Mouse (Mus musculus) CH12.LX (cell line): ENCODE data around the gene Aire. TPM values are rescaled to one million over a fixed set of nuclear protein-coding genes. Genes with fewer than 3 reads are reported as not detected.

ENCODE experiments used
- DNase-seq: peaks from one replicate; pipeline ENCODE4 v3.0.0-alpha.2; 2013; ENCODE audit errors: extremely low read depth
- H3K27ac ChIP-seq: 2 replicates; pipeline ENCODE4 v1.5.1; 2012; ENCODE audit warnings: low read depth, mild to moderate bottlenecking, control low read depth, moderate library complexity; ENCODE audit not compliant: insufficient read depth
- H3K27me3 ChIP-seq: replicated peaks from 2 replicates; pipeline ENCODE3; 2012; ENCODE audit warnings: inconsistent platforms
- H3K36me3 ChIP-seq, 2 experiments: replicated peaks in 1 of 2; 2 replicates each; pipeline versions ENCODE3 to v1.6.1; 2012; ENCODE audit warnings: inconsistent platforms in 1 of 2, low read length in 1 of 2, mild to moderate bottlenecking in 1 of 2, mixed read lengths in 1 of 2, moderate library complexity in 1 of 2; ENCODE audit not compliant: control insufficient read depth in 1 of 2, insufficient read depth in 1 of 2
- H3K4me1 ChIP-seq, 2 experiments: 2 replicates each; pipeline ENCODE4 v1.6.1; 2012; ENCODE audit warnings: inconsistent platforms in 1 of 2, moderate library complexity in 1 of 2; ENCODE audit not compliant: insufficient read depth in 2 of 2, control insufficient read depth in 1 of 2
- H3K4me2 ChIP-seq: 2 replicates; pipeline ENCODE4 v1.6.1; 2012; ENCODE audit warnings: low read depth, mild to moderate bottlenecking, control low read depth; ENCODE audit not compliant: poor library complexity, insufficient read depth, severe bottlenecking
- H3K4me3 ChIP-seq, 3 experiments: fragments of 150-350 bp in 1 of 3; sonication (generic) in 1 of 3; replicated peaks in 1 of 3; 2 replicates each; pipeline versions ENCODE3 to v1.5.1; 2011 to 2012; ENCODE audit warnings: low read depth in 2 of 3, low read length in 2 of 3, mild to moderate bottlenecking in 2 of 3, moderate library complexity in 2 of 3, control low read depth in 1 of 3, improper control_type of control experiment in 1 of 3, inconsistent platforms in 1 of 3, mixed read lengths in 1 of 3; ENCODE audit not compliant: poor library complexity in 1 of 3
- H3K79me2 ChIP-seq: replicated peaks from 2 replicates; pipeline ENCODE4 v1.6.1; 2012; ENCODE audit warnings: mild to moderate bottlenecking, moderate library complexity; ENCODE audit not compliant: control insufficient read depth, poor library complexity, insufficient read depth, severe bottlenecking; ENCODE audit errors: extremely low read depth
- H3K9ac ChIP-seq: 2 replicates; pipeline ENCODE4 v1.6.1; 2012; ENCODE audit warnings: low read depth, mild to moderate bottlenecking, control low read depth, moderate library complexity; ENCODE audit not compliant: insufficient read depth
- H3K9me3 ChIP-seq: replicated peaks from 2 replicates; pipeline ENCODE3; 2012; ENCODE audit warnings: low read length, inconsistent platforms, mixed read lengths
- BHLHE40 ChIP-seq: IDR thresholded peaks from 2 replicates; pipeline ENCODE4 v1.6.1; 2011; ENCODE audit warnings: mild to moderate bottlenecking, low read depth, low read length, improper control_type of control experiment
- CHD1 ChIP-seq: IDR thresholded peaks from 2 replicates; pipeline ENCODE4 v1.6.1; 2012; ENCODE audit warnings: low read depth, low read length, improper control_type of control experiment, inconsistent platforms
- CHD2 ChIP-seq: IDR thresholded peaks from 2 replicates; pipeline ENCODE4 v1.6.1; 2011; ENCODE audit warnings: low read length, improper control_type of control experiment
- CTCF ChIP-seq, 2 experiments: IDR thresholded peaks in 1 of 2; conservative IDR thresholded peaks in 1 of 2; 2 replicates each; pipeline ENCODE4 v1.5.1; 2011 to 2012; ENCODE audit warnings: low read depth in 2 of 2, low read length in 2 of 2, improper control_type of control experiment in 1 of 2, inconsistent platforms in 1 of 2, mild to moderate bottlenecking in 1 of 2, moderate library complexity in 1 of 2
- E2F4 ChIP-seq: IDR thresholded peaks from 2 replicates; pipeline ENCODE4 v1.6.1; 2011; ENCODE audit warnings: low read depth, low read length, improper control_type of control experiment; ENCODE audit not compliant: insufficient replicate concordance
- ETS1 ChIP-seq: conservative IDR thresholded peaks from 2 replicates; pipeline ENCODE4 v1.6.1; 2012; ENCODE audit warnings: low read depth, mild to moderate bottlenecking, inconsistent platforms, low read length, improper control_type of control experiment, moderate library complexity
- GABPA ChIP-seq: IDR thresholded peaks from 2 replicates; pipeline ENCODE4 v1.6.1; 2012; ENCODE audit warnings: low read depth, low read length, improper control_type of control experiment, inconsistent platforms; ENCODE audit not compliant: insufficient replicate concordance
- HCFC1 ChIP-seq: IDR thresholded peaks from 2 replicates; pipeline ENCODE4 v1.6.1; 2012; ENCODE audit warnings: low read depth, mild to moderate bottlenecking, inconsistent platforms, low read length, improper control_type of control experiment
- IRF4 ChIP-seq: IDR thresholded peaks from 2 replicates; pipeline ENCODE4 v1.6.1; 2014; ENCODE audit warnings: low read depth, mild to moderate bottlenecking, inconsistent platforms, low read length, improper control_type of control experiment
- KAT2A ChIP-seq: IDR thresholded peaks from 2 replicates; pipeline ENCODE4 v1.6.1; 2012; ENCODE audit warnings: low read length, improper control_type of control experiment, inconsistent platforms; ENCODE audit not compliant: insufficient replicate concordance
- MEF2A ChIP-seq: IDR thresholded peaks from 2 replicates; pipeline ENCODE4 v1.6.1; 2014; ENCODE audit warnings: low read depth, mild to moderate bottlenecking, inconsistent platforms, low read length, improper control_type of control experiment, borderline replicate concordance
- MXI1 ChIP-seq: IDR thresholded peaks from 2 replicates; pipeline ENCODE4 v1.6.1; 2011; ENCODE audit warnings: mild to moderate bottlenecking, low read depth, low read length, improper control_type of control experiment
- NELFE ChIP-seq: IDR thresholded peaks from 2 replicates; pipeline ENCODE4 v1.6.1; 2011; ENCODE audit warnings: low read depth, low read length, improper control_type of control experiment
- NRF1 ChIP-seq: IDR thresholded peaks from 2 replicates; pipeline ENCODE4 v1.6.1; 2014; ENCODE audit warnings: low read depth, mild to moderate bottlenecking, inconsistent platforms, low read length, improper control_type of control experiment, moderate library complexity
- POLR2A ChIP-seq: IDR thresholded peaks from 2 replicates; pipeline ENCODE4 v1.6.1; 2011; ENCODE audit warnings: low read depth, mild to moderate bottlenecking, improper control_type of control experiment, low read length
- RAD21 ChIP-seq: IDR thresholded peaks from 2 replicates; pipeline ENCODE4 v1.6.1; 2011; ENCODE audit warnings: low read depth, mild to moderate bottlenecking, low read length, improper control_type of control experiment, moderate library complexity
- RCOR1 ChIP-seq: conservative IDR thresholded peaks from 2 replicates; pipeline ENCODE4 v1.6.1; 2012; ENCODE audit warnings: low read depth, mild to moderate bottlenecking, inconsistent platforms, low read length, improper control_type of control experiment
- USF1 ChIP-seq: IDR thresholded peaks from 2 replicates; pipeline ENCODE4 v1.6.1; 2014; ENCODE audit warnings: low read depth, mild to moderate bottlenecking, inconsistent platforms, low read length, improper control_type of control experiment
- ZC3H11A ChIP-seq: IDR thresholded peaks from 2 replicates; pipeline ENCODE4 v1.6.1; 2012; ENCODE audit warnings: low read depth, mild to moderate bottlenecking, inconsistent platforms, low read length, improper control_type of control experiment
- ZMIZ1 ChIP-seq: IDR thresholded peaks from 2 replicates; pipeline ENCODE4 v1.6.1; 2012; ENCODE audit warnings: low read depth, mild to moderate bottlenecking, inconsistent platforms, low read length, improper control_type of control experiment
- ZNF384 ChIP-seq: IDR thresholded peaks from 2 replicates; pipeline ENCODE4 v1.6.1; 2012; ENCODE audit warnings: low read depth, low read length, improper control_type of control experiment, inconsistent platforms
- dilution Hi-C: fragments of 300-500 bp; cut with MboI; formaldehyde crosslinking; loops from 2 replicates; pipeline ENCODE4 v1.14.3; 2020; ENCODE audit warnings: low sequenced_read_pairs; ENCODE audit not compliant: extremely low pct_unique_long_range_greater_than_20kb, extremely low pct_ligation_motif_present
- in situ Hi-C: fragments of 300-500 bp; cut with MboI; formaldehyde crosslinking; loops from 3 replicates; pipeline ENCODE4 v1.14.3; 2019; ENCODE audit warnings: low sequenced_read_pairs, low pct_ligation_motif_present, low pct_unique_long_range_greater_than_20kb, mixed read lengths
- polyA plus RNA-seq: library from polyadenylated mRNA; unstranded; fragments of >175 nt; gene quantifications from 2 replicates; pipeline ENCODE4 v1.2.1, GENCODE M21; 2012; ENCODE audit warnings: low read depth; ENCODE audit not compliant: insufficient read length
- total RNA-seq, 2 experiments: library from RNA; depleted of rRNA; stranded (reverse); fragments of 300-350 nt in 1 of 2; fragments of >200 nt in 1 of 2; gene quantifications; 2 replicates each; pipeline ENCODE4 v1.2.3; 2012 to 2014

The Aire gene
- total and polyA plus RNA-seq, 3 experiments = 0.16 to 0.17 TPM; not detected in 1

DNA sequence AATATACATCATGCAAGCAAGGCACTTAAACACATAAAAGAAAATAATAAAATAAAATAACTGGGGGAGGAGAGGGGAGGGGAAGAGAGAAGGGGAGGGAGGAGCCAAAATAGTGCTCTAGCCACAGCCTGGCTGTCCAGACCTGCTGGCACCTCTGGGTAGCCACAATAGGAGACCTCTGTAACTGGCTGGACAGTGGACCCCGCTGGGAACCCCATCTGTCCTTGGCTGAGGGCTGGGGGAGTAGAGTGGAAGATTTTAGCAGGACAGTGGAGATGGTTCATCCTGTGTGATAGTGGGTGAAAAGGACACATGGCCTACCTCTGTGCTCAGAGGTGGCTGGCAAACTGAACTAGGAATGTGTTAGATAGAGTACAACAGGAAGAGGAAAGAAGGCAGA, 1.1 kb upstream of the Aire start:
- Histone ChIP-seq H3K4me2 (no peak overlapping the region), H3K9me3 (no peaks in the 10 kb centered on the region), H3K36me3 (no peaks in the 10 kb centered on the region), H3K27ac (no peak overlapping the region), H3K9ac (no peak overlapping the region), H3K4me3 (no peak overlapping the region), H3K27me3 (peaks cover 23% of the 10 kb centered on the region), H3K4me1 (peaks cover 17 to 65% of the 10 kb centered on the region in 2 experiments), H3K79me2 (no peaks in the 10 kb centered on the region)
- dilution Hi-C loops (no loop called here), in situ Hi-C loops (loop anchor here (25.0 kb wide), 1 partner anchor 343 kb away; no protein-coding TSS in a partner anchor)
- DNase-seq = no peak
- TF ChIP-seq RCOR1 (no peak), POLR2A (no peak), GABPA (no peak), ETS1 (no peak), CTCF (conservative IDR thresholded peaks at IDR 0.05 in 1 of 2, IDR thresholded peaks at IDR 0.05 in 1 of 2; ENCODE audit: low read depth in 2 of 2, low read length in 2 of 2) (no peak), USF1 (no peak), NELFE (no peak), MEF2A (no peak), IRF4 (no peak), ZC3H11A (no peak), KAT2A (no peak), HCFC1 (no peak), BHLHE40 (no peak), CHD1 (no peak), NRF1 (no peak), ZNF384 (no peak), MXI1 (no peak)

DNA sequence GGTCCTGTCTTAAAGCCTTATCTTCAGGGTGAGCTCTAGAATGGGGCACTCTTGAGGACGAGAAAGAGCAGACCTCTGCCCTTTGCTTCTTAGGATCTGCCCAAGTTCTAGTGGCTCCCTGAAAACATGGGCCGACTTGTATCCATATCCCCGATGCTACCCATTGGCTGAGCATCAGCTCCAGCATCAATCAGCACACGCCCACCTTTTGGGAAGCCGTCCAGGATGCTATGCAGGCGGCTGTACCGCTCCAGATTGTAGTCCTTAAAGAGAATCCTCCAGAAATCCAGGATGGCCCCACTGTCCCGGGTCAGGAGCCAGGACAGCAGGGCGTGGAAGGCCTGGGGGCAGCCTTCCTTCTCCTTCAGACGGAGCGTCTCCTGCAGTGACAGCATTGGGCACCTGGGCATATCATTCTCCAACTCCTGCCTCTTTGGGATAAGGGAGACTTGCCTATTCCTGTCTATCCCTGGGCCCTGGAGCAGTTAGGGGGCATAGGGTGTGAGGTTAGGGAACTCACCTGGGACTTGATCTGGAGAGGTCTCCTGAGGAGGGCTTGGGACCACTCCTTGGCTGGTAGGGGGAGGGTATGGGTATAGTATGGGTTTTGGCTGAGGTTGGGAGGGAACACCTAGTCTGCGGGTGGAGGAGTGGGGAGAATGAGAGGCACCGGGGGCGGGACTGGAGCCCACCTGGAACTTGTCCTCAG, 559 bp downstream of the Aire start:
- H3K9me3 ChIP-seq = no peaks in the 10 kb centered on the region
- H3K36me3 ChIP-seq = no peaks in the 10 kb centered on the region
- TF ChIP-seq IRF4 (no peak), ZMIZ1 (no peak), RAD21 (no peak), CHD2 (no peak), E2F4 (no peak)
- H3K9ac ChIP-seq = no peak overlapping the region
- dilution Hi-C loops (no loop called here), in situ Hi-C loops (loop anchor here (25.0 kb wide), 1 partner anchor 344 kb away; no protein-coding TSS in a partner anchor)
- peaks cover 17 to 52% of the 10 kb centered on the region in 2 experiments for H3K4me1 ChIP-seq
- H3K4me2 ChIP-seq = no peak overlapping the region
- H3K27ac ChIP-seq = no peak overlapping the region
- H3K27me3 ChIP-seq = peaks cover 26% of the 10 kb centered on the region
- no peak for DNase-seq
- no peak overlapping the region for H3K4me3 ChIP-seq
- no peaks in the 10 kb centered on the region for H3K79me2 ChIP-seq
